Mouse (Mus musculus) thymus, adult 2 months (tissue): ENCODE results near the gene Gm7534.

Source experiments
- CTCF ChIP-seq: fragments of 200-500 bp; IDR thresholded peaks from 2 replicates; pipeline ENCODE4 v1.5.1; 2012; ENCODE audit warnings: mild to moderate bottlenecking, control low read depth, low read length, moderate library complexity, borderline replicate concordance; ENCODE audit not compliant: control insufficient read depth, poor library complexity, insufficient read depth; ENCODE audit errors: extremely low read depth
- POLR2A ChIP-seq: fragments of 200-500 bp; IDR thresholded peaks from 2 replicates; pipeline ENCODE4 v1.6.1; 2012; ENCODE audit warnings: mild to moderate bottlenecking, low read length, control low read depth, moderate library complexity; ENCODE audit not compliant: control insufficient read depth, poor library complexity, insufficient read depth; ENCODE audit errors: extremely low read depth

- TF ChIP-seq CTCF (no peak), POLR2A (no peak)
Measured at GRCm38 (mm10) chr4:134202904-134203303, at the start of gene Gm7534.
